Mouse (Mus musculus) gastrocnemius, postnatal 10 days (tissue): ENCODE data around the gene Arhgef12. TPM values are rescaled to one million over a fixed set of nuclear protein-coding genes. Genes with fewer than 3 reads are reported as not detected.
"Not testable (repeated sequence)": the region's sequence is repeated elsewhere in the genome, so short reads cannot be mapped to it uniquely, and the experiment has no call there.

ENCODE experiments used
- DNase-seq: peaks from one replicate; pipeline ENCODE4 v3.0.0; 2021; ENCODE audit warnings: mixed read lengths
- total RNA-seq, 2 experiments: library from RNA; stranded (reverse); gene quantifications; 2 replicates each; pipeline ENCODE4 v1.2.3; 2021

The Arhgef12 gene
- total RNA-seq, 2 experiments from 2014 or later, result 49.6 to 54.5 TPM

DNA sequence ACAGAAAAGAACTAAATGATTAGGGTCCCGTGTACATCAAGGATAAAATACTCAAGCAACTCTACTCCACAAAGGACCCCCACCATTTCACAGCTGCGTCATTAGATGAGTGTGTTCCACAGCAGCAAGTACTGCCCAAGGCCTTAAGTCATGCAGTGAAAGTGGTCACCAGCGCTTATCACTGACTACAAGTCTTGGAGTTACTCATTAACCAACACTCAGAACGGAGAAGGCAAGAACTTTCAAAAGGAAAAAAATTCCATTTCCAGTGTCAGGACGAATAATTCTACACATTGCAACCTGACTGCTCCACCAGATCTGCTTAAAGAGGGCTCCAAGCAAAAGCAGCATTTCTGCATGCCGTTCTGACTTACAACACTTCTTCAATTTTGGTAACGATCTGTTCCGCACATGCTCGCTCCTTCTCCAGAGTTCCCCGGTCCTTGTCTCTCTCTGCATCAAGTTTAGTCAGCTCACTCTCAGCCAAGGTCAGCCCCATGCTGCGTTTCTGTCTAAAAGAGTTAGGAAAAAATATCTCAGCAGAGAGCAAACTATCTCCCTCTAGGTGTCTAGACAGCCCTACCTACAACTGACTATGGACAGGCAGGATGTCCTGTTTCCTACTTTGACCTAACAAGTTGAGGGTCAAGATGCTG, 106.3 kb downstream of the Arhgef12 start:
- no peak for DNase-seq

DNA sequence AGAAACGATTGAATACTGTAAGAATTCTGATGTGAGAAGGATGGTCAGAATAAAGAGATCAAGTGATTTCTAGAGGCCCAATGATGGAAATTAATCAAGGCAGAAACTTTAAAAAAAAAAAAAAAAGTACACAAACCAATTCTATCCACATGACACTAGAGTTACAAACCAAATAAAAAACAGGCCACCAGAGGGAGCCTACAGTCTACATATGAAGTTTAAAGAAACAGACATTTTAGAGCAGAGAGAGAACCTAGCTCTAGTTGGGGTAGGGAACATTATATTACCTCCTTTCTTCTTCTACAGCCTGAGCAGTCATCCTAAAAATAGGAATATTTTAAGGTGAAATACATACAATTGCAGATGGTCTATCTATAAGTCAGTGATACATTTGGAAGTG, 107.0 kb downstream of the Arhgef12 start:
- peak; percentile 18 for DNase-seq

DNA sequence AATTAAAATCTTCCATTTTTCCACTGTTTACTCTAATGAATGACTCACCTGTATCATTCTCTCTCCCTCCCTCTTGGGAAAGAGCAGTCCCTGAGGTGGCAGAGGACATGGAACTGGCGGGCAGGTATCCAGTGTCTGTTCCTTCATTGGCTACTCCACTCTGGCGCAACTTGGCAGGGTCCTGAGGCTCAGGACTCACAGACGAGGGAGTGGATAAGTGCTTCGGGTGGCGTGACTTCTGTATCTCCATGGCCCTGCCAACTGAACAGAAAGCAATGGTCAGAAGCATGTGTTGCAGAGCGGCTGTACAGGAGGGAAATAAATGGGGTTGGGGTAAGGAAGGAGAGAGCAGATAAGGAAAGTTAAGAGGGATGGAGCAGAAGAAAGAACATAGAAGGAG, 109.5 kb downstream of the Arhgef12 start:
- no peak for DNase-seq

DNA sequence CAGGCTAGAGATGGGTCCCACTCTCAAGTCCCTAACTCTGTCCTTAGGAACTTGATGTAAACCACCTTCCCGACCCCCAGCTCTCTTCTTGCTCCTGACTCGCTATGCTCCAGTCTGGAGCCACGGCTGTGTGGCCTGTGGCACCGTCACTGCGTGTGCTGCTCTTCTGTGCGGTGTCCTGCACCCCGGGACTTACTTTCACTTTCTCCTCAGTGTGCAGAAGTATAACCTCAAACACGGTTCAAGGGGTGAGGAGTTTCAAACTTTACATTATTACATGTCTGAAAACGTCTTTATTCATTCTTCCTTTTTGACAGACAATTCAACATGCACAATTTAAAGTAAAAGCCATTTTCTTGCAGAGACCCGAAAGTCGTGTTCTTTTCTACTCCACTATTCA, 111.7 kb downstream of the Arhgef12 start:
- DNase-seq, result no peak

DNA sequence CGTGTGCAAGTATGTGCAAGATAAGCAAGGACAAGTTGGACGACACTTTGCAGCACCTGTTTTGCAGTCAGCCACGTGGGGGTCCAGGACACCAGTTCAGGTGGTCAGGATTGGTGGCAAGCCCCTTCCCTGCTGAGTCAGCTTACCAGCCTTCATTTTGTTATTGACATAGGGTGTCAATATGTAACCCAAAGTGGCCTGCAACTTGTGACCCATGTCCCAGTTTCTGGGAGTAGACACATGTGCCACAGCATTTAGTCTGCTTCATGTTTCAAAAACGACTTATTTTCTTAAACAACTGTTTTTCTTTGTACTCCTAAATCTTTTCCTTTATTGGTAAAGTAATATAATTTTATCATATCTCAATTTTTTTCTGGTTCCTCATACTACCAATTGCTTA, 112.3 kb downstream of the Arhgef12 start:
- no peak for DNase-seq

DNA sequence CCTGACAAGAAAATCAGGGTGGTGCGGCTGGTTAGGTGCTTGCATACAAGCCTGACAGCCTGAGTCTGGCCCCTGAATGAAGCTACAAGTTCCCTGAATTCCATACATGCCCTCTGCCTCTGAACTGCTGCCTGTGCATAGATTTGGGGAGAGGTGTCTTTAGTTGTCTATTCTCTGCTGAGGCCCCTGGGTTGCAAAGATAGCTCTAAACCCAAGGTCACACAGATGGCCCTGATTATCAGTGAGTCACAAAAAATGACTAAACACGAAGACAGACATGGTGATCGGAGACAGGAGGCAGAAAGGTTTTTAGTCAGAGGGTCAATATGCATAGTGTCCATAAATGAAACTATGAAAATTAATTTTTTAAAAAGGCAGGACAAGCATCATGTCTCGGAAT, 113.4 kb downstream of the Arhgef12 start:
- DNase-seq, result no peak

DNA sequence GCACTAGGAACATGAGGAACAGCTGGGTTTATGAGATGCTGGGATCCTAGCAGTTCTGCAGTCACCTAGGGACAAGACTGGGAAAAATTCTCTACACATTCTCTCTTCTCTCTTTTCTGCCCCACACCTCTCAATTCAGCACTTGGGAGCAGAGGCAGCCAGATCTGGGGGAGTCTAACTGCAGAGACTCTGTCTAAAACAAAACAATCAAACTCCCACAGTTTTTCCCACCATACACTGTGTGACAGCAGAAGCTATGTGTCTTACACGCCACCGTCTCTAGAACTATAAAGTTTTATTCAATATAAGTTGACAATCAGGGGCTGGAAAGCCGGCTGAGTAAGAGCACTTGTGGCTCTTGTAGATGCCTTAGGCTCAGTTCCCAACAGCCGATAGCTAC, 119.1 kb downstream of the Arhgef12 start:
- DNase-seq, result no peak

DNA sequence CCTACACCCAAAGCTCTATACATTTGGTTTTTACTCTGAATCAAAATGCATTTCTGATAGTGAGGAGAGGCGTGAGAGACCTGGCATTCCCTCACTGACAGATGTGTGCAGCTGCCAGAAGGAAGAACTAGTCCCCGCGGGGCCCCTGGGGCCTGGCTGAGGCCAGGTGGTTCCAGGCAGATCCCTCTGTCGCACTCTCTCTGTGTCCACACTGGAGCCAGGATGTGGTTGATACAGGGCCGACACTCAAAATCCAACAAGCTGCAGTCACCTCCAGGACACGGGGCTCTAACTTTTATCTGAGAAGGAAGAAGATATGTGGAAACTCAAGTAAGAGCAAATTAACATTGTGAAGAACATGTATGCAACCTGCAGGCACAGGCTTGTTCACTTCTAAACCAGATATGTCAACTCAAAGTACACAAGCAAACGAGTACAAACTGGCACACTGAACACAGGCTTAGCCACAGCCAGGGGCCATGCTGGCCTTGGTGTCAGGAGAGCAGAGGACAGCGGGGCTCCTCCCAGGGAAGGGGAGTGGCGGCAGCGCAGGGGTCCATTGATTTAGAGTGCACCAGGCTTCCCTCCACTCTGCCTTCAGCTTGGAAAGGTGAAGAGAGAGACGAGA, 138.0 kb downstream of the Arhgef12 start:
- DNase-seq, result no peak

DNA sequence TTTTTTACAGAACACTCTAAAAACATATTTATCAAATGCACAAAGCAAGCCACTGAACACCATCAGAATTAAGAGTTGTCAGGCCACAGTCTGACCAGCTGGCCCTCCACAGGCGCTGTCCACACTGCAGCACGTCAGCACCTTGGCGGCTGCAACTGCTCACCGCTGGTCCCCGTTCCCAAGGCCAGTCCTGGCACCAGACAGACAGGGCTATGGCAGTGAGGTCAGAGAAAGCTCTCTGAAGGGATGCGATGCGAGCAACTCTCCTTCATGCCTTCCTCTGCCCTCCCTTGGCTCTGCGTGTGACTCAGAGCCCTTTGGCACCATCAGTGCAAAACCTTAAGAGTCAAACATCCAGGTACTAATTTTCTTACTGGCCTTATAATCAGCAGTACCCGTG, 139.3 kb downstream of the Arhgef12 start:
- DNase-seq, result no peak

DNA sequence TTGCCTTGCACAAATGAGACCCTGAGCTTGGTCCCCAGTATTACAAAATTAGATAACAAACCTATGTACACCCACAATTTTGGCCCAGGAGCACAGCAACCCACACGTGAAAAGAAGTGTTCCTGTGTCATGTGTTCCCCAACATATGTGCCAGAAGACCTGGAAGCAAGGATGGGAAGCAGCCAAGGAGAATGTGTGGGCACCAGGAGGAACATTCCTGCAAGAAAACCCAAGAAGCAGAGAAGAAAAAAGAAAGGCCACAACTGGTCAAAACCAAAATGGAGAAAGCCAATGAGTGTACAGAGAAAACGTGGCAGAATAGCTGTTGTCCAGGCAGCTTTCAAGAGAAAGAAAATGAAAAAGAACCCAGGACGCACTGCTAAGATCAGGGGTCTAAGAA, 142.2 kb downstream of the Arhgef12 start:
- not testable (repeated sequence) for DNase-seq

DNA sequence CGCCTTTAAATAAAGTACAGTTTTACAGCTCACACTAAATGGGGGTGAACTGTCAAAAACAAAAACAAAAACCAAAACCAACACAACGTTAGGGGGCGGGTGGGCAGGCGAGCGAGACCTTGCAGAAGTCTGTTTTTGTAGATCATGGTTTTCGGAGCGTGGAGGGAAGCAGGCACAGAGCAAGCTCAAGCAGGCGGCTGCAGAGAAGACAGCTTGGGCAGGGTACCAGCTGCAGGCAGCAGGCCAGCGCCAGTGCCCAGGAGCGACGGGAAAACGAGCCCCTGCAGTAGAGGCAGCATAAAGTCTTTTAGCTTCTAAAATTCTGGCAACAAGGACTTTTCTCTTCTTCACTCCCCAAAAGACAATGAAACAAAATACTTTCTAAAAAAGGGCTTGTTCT, 142.7 kb downstream of the Arhgef12 start:
- DNase-seq, result peak; percentile 40

DNA sequence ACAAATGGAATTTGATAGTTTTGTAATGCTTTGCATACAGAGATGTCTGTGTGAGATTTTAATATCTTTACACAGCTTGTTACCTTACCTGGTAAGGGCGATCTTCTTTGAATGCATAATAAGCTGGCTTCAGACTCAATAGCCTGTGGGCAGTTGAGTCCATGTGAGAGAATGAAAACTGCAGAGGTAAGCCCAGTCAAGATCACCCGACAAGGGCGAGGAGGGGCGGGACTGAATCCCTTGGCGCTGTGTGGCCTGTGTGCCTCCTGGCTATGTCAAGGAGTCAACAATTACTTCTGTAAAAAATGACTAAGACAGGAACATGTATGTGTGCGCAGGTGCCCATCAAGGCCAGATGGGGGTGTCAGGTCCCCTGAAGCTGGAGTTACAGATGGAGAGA, 144.5 kb downstream of the Arhgef12 start:
- no peak for DNase-seq

DNA sequence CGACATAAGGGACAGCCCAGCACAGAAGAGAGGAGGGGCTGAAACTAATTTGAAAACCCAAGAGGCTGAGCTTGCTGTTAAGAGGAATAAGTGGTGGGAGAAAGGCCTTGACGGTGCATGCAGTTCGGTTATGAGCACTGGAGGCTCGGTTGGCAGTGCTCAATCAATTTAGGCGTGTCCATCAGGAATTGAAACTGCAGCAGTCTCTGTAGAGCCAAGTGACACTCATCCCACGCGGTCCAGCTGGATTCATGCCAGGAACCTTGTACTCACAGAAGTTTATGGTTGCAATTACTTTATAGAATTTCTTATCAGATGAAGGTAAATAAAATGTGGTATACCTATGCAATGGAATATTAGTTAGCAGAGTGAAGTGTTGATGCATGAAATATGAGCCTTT, 148.6 kb downstream of the Arhgef12 start:
- DNase-seq, result no peak

DNA sequence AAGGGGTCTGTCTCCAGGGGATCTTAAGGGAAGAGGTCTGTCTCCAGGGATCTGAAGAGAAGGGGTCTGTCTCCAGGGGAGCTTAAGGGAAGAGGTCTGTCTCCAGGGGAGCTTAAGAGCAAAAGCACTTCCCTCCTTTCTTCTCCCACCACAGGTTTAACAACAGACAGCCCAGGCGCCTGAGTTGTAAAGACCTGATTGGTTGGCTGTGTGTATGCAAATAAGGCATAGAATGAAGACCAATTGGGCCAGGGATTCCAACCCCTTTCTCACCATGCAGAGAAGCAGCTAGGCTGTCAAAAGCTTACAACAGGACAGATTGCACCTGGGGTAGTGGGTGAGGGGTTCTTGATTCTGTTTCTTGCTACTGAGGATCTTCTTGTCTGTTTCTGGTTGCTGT, 158.7 kb downstream of the Arhgef12 start:
- no peak for DNase-seq

DNA sequence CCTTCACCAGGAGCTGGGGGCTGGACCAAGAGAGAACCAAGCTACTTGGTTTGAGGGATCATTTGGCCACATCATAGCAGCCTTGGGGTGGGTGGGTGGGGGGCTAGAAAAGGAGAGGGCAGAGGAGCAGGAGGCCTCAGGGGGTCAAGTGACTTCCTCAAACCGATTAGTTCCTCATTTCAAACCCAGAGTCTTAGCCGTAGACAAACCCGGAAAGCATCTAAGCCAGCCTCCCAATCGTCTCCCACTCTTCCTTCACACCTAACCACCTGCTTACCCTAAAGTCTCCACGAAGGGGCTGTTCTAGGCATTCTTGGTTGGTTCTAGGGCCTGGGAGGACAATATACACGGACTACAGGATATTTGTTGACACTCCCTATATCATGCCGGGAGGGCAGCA, 161.9 kb downstream of the Arhgef12 start:
- no peak for DNase-seq

DNA sequence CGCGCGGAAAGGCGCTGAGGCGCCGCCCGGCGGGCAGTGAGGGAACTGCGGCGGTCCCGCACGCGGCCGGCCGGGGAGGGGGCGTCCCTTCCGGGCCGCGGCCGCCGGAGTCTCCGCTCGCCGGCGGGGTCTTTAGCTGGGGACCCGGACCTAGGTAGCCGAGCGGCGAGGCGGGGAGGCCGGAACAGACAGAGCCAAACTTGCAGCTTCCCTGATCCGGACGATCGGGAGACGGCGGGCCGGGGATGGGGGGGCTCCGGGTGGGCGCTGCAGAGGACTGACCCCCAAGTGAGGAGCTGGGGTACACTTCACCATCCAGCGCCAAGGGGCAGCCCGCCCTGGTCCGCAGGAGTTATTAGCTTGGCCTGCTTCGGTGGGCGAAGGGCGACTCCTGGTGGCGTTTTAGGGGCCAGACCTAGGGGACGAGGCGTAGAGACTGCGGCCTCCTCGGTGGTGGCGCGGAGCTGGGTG, 162.5 kb downstream of the Arhgef12 start:
- peak; percentile 89 for DNase-seq

DNA sequence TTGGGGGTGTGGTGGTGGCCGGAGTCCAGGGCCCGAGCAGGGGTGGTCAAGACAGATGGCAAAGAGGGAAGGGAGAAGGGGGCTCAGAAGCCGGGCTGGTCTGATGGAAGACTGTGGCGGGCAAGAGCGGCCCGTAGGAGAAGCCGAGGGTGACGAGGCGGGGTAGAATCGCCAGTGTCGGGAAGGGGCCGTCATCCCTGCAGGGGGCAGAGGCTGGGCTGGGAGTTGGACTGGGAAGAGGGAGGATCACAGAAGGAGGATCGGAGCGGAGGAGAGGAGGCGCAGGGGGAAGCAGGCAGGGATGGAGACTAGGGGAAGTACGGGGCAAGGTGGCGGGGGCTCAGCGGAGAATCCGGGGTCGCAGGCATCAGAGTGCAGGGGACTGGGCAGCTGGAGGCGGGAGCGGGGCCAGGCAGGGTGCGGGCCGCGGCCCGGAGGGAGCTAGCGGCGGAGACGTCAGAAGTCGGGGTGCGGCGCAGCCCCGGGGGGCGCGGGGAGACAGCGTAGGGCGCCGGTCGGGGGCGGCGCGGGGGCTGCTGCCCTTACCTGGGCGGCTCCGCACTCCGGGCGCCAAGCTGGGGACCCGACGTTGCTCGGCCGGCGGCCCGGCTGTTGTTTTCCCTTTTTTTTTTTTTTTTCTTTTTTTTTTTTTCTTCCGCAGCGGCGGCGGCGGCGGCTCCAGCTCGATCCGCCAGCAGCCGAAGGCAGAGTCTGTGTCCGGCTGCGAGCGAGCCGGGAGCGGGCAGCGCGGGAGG, 163.1 kb downstream of the Arhgef12 start, which contains the start of gene Grik4:
Grik4 (minus strand) TSS at position 713 of the 755 bp plus-strand sequence.
- peak; percentile 34 for DNase-seq

DNA sequence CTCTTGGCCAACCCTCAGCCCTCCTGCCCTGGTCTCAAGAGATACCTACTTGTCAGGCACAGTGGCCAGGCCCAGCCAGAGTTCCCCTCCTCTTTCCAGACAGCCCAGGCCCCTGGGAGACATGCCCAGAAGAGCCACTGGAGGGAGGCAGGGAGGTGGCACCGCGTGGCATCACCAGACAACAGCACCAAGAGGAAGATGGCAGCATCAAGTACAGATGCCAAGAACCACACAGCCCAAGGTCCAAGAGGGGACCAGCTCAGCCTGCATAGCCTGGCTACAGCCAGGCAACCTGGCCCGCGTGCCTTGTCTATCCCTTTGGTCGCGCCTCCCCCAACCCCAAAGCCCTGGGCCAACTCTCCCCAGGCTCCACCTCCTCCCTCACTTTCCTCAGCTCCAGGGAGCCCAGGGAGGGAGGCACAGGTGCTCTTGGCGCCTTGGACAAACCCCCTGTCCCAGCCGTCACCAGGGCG, 163.9 kb downstream of the Arhgef12 start:
- DNase-seq, result no peak

DNA sequence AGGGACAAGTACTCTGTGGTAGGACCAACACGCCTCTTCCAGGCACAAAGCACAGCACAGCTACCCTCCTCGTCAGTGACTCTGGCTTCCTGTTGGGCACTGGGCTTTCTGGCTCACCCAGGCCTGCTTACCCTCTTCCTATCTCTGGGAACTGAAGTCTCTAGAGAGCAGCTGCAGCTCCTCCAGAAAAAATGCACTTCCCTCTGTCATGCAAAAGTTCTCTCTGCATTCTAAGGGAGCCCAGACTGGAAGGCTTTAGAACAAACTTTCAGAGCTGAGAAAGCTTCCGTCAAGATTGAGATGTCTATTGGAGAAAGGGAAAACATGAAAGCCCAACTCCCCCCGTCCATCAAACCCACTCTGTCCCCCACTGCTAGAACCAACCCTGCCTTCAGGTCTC, 164.9 kb downstream of the Arhgef12 start:
- no peak for DNase-seq

DNA sequence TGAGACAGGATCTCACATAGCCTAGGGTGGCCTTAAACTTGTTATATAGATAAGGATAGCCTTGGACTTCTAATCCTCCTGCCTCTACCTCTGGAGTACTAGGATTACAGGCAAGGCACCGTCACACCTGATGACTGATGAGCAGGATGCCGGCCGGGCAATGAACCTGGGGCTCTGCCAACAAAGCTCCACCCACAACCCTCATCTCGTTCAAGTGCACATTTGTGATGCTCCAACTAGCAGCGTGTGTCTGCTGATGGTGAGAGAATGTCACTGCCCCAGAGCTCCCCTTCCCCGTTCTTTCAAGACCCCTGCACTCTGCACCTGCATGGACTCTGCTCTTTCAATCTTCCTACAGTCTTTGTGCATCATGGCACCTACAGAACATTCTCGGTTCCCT, 174.9 kb downstream of the Arhgef12 start:
- no peak for DNase-seq

DNA sequence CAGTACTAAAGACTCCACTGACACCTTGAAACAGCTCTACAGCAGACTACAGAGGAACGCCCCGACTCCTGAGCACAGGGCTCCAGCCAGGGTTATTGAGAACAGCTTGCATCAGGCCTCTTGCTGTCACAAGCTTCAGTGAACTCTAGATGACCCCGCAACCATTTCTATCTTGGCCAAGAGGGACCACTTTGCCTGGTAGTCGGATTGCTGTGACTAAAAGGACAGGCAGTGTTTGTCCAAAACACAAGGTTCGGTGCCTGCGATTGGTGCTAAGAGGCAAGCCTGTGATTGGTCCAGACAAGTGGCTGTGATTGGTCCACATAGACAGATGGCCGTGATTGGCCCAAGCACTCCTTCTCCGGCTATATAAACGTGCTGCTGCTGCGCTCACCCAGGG, 179.5 kb downstream of the Arhgef12 start:
- no peak for DNase-seq

DNA sequence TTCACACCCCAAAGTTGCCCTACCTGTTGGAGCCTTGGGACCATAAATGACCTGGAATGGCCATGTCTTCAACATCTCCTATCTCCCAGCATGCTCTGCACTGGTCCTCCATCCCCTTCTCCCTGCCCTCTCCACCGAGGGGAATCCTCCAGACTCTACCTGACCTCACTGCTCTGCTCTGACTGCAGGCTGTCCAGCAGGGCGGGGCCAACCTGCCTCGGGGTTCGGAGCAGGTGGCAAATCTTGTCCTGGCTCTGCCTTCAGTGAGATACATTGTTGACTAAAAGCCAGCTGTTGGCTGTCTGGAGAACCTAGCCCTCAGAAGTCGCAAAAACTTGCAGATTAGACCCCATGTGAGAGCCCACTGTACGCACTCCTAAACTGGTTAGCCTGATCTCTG, 180.5 kb downstream of the Arhgef12 start:
- DNase-seq, result no peak

DNA sequence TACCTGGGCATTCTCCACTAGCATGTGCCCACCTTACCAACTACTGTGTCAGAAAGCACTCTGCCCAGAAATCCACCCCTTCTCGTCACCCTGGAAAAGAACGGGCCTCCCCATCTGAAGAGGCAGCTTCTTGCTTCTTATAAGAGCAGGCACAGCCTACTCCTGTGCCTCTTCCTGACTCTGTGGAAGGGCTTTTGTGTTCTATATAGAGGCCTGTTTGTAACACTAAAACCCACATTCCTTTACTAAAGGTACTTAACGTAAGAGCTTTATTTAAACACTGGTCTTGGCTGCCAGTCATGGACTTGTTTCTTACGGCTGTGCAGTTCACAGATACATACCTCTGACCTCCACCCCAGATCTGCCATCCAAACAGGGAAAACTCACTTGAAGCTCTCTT, 185.2 kb downstream of the Arhgef12 start:
- no peak for DNase-seq
